Mouse (Mus musculus) urinary bladder, postnatal 36 days (tissue): ENCODE measurements around the gene Cobll1.
"Not testable (repeated sequence)": the region's sequence is repeated elsewhere in the genome, so short reads cannot be mapped to it uniquely, and the experiment has no call there.

Source experiments
- DNase-seq, 2 experiments: peaks; one replicate each; pipeline ENCODE4 v3.0.0; 2022; ENCODE audit warnings: low spot score in 2 of 2, mixed read lengths in 1 of 2

Gene Cobll1

GRCm38 (mm10) chr2:65238964-65239570 is at the start of gene Cobll1:
TSS of gene Cobll1 (minus strand) at chr2:65239403.
- peak in 1 of 2 experiments; percentile 53 for DNase-seq

GRCm38 (mm10) chr2:65288696-65289095 is 49.5 kb upstream of the Cobll1 start:
- DNase-seq = no peak

- peak; percentile 13 to 60 for DNase-seq
Observed at GRCm38 (mm10) chr2:65285380-65285779, 46.2 kb upstream of the Cobll1 start.

- DNase-seq = no peak
Observed at GRCm38 (mm10) chr2:65282979-65283378, 43.8 kb upstream of the Cobll1 start.

GRCm38 (mm10) chr2:65279029-65279690 is 40.0 kb upstream of the Cobll1 start:
- peak in 1 of 2 experiments; percentile 18 for DNase-seq

- no peak for DNase-seq
Observed at GRCm38 (mm10) chr2:65275443-65276061, 36.3 kb upstream of the Cobll1 start.

- DNase-seq = no peak
Observed at GRCm38 (mm10) chr2:65273910-65274309, 34.7 kb upstream of the Cobll1 start.

GRCm38 (mm10) chr2:65268731-65269130 is 29.5 kb upstream of the Cobll1 start:
- DNase-seq = no peak

- DNase-seq = no peak
Observed at GRCm38 (mm10) chr2:65267834-65268233, 28.6 kb upstream of the Cobll1 start.

- no peak for DNase-seq
Observed at GRCm38 (mm10) chr2:65266576-65267299, 27.5 kb upstream of the Cobll1 start.

GRCm38 (mm10) chr2:65262251-65262650 is 23.0 kb upstream of the Cobll1 start:
- DNase-seq = no peak

GRCm38 (mm10) chr2:65260828-65261227 is 21.6 kb upstream of the Cobll1 start:
- DNase-seq = not testable (repeated sequence)

GRCm38 (mm10) chr2:65260400-65260799 is 21.2 kb upstream of the Cobll1 start:
- DNase-seq = no peak

GRCm38 (mm10) chr2:65257446-65257845 is 18.2 kb upstream of the Cobll1 start:
- no peak for DNase-seq

- no peak for DNase-seq
Observed at GRCm38 (mm10) chr2:65256494-65257254, 17.5 kb upstream of the Cobll1 start.

GRCm38 (mm10) chr2:65250589-65251104 is 11.4 kb upstream of the Cobll1 start:
- no peak for DNase-seq

GRCm38 (mm10) chr2:65249575-65249974 is 10.4 kb upstream of the Cobll1 start:
- DNase-seq = no peak

- no peak for DNase-seq
Observed at GRCm38 (mm10) chr2:65240173-65240745, 1.1 kb upstream of the Cobll1 start.

- DNase-seq = peak; percentile 71 to 88
Observed at GRCm38 (mm10) chr2:65238171-65238963, 836 bp downstream of the Cobll1 start.

- DNase-seq = peak; percentile 41 to 47
Observed at GRCm38 (mm10) chr2:65237610-65238170, 1.5 kb downstream of the Cobll1 start.
